23 mouse cellular contexts compared by ENCODE assay signal in genomic region chr4:127591540-127591939, GRCm38 (mm10).
DNase-seq lines count a peak whose midpoint lies in the region; ATAC-seq and TF ChIP-seq lines count a peak whose summit lies in the region.
"Had no signal": no experiment of that assay in that cellular context is flagged by ENCODE, and none has a peak within 500 bp of the region (broad histone marks: within the 10 kb centered on the region; RNA-seq: fewer than 3 reads in every experiment).

No protein-coding gene starts in this region.

- no peak for ATAC-seq in forebrain, embryonic 11.5 days (replicated peaks; ENCODE audit: low FRiP score)
- ATAC-seq in forebrain, postnatal 0 days = no peak
- ATAC-seq in lung, embryonic 14.5 days (ENCODE audit: insufficient read depth) = no peak
- ATAC-seq in erythroid progenitor cell, adult 5-6 weeks (replicated peaks; ENCODE audit: low FRiP score, poor library complexity, severe bottlenecking) = no peak
- ATAC-seq: activated CD4-positive, CD25-positive, alpha-beta regulatory T cell, adult 4 months; forebrain, embryonic 15.5 days had no signal

- H3K27ac ChIP-seq in forebrain, embryonic 11.5 days (ENCODE audit: low read depth, low read length) = no peak overlapping the region
- H3K27ac ChIP-seq in forebrain, postnatal 0 days (ENCODE audit: low read depth, low read length) = no peak overlapping the region
- no peak overlapping the region for H3K27ac ChIP-seq in lung, embryonic 14.5 days (ENCODE audit: low read depth)
- no peak overlapping the region for H3K27ac ChIP-seq in embryonic facial prominence, embryonic 10.5 days (replicated peaks)
- H3K27ac ChIP-seq: forebrain, embryonic 12.5 days; forebrain, embryonic 15.5 days; heart, embryonic 15.5 days; hindbrain, embryonic 12.5 days; hindbrain, embryonic 15.5 days had no signal

- H3K4me3 ChIP-seq in forebrain, embryonic 11.5 days (ENCODE audit: low read depth, low read length) = no peak overlapping the region
- H3K4me3 ChIP-seq in forebrain, postnatal 0 days (ENCODE audit: low read depth, low read length) = no peak overlapping the region
- no peak overlapping the region for H3K4me3 ChIP-seq in lung, embryonic 14.5 days (ENCODE audit: low read depth, low read length)
- no peak overlapping the region for H3K4me3 ChIP-seq in embryonic facial prominence, embryonic 10.5 days
- H3K4me3 ChIP-seq: forebrain, embryonic 12.5 days; forebrain, embryonic 15.5 days; heart, embryonic 12.5 days; heart, embryonic 15.5 days; hindbrain, embryonic 12.5 days; hindbrain, embryonic 15.5 days had no signal

- no peaks in the 10 kb centered on the region for H3K27me3 ChIP-seq in forebrain, embryonic 11.5 days (ENCODE audit: control insufficient read depth, insufficient read depth, low read length)
- H3K27me3 ChIP-seq in forebrain, postnatal 0 days (ENCODE audit: insufficient read depth, low read length) = no peaks in the 10 kb centered on the region
- H3K27me3 ChIP-seq in lung, embryonic 14.5 days (ENCODE audit: insufficient read depth, low read length) = no peaks in the 10 kb centered on the region
- H3K27me3 ChIP-seq in embryonic facial prominence, embryonic 10.5 days (replicated peaks; ENCODE audit: low read depth, poor library complexity, severe bottlenecking) = no peaks in the 10 kb centered on the region
- H3K27me3 ChIP-seq: forebrain, embryonic 12.5 days; forebrain, embryonic 15.5 days; heart, embryonic 12.5 days; heart, embryonic 15.5 days; hindbrain, embryonic 12.5 days; hindbrain, embryonic 15.5 days had no signal

- no peaks in the 10 kb centered on the region for H3K4me1 ChIP-seq in forebrain, embryonic 11.5 days (replicated peaks; ENCODE audit: control insufficient read depth, insufficient read depth, low read length)
- no peaks in the 10 kb centered on the region for H3K4me1 ChIP-seq in forebrain, postnatal 0 days (ENCODE audit: insufficient read depth)
- H3K4me1 ChIP-seq in lung, embryonic 14.5 days (ENCODE audit: insufficient read depth) = no peaks in the 10 kb centered on the region
- peaks cover 3% of the 10 kb centered on the region; the same call in 1 of the 2 replicates for H3K4me1 ChIP-seq in embryonic facial prominence, embryonic 10.5 days
- H3K4me1 ChIP-seq: forebrain, embryonic 12.5 days; forebrain, embryonic 15.5 days; heart, embryonic 15.5 days; hindbrain, embryonic 15.5 days had no signal

- peak; percentile 51 for DNase-seq in forebrain, embryonic 11.5 days (ENCODE audit: low spot score)
- no peak for DNase-seq in forebrain, postnatal 0 days
- peak; percentile 13 for DNase-seq in kidney, postnatal 10 days
- DNase-seq in kidney, adult 11 months = no peak
- DNase-seq in lung, embryonic 14.5 days = peak; percentile 6
- DNase-seq in lung, postnatal 25 days (ENCODE audit: low spot score) = no peak
- DNase-seq in embryonic facial prominence, embryonic 10.5 days (ENCODE audit: low spot score) = peak; percentile 14
- DNase-seq: adrenal gland, postnatal 10 days; adrenal gland, postnatal 36 days; cerebellum, adult 18-20 months; cerebellum, adult 9-10 months; gastrocnemius, postnatal 10 days; gastrocnemius, postnatal 36 days; heart, postnatal 10 days; heart, postnatal 36 days had no signal

- H3K9ac ChIP-seq in forebrain, embryonic 11.5 days (ENCODE audit: low read length) = no peak overlapping the region
- no peak overlapping the region for H3K9ac ChIP-seq in forebrain, postnatal 0 days
- H3K9ac ChIP-seq in lung, embryonic 14.5 days = no peak overlapping the region
- H3K9ac ChIP-seq: forebrain, embryonic 12.5 days; forebrain, embryonic 15.5 days; heart, embryonic 12.5 days; heart, embryonic 15.5 days; hindbrain, embryonic 12.5 days; hindbrain, embryonic 15.5 days had no signal

- H3K4me2 ChIP-seq in forebrain, embryonic 11.5 days (ENCODE audit: low read depth, low read length, severe bottlenecking) = no peak overlapping the region
- H3K4me2 ChIP-seq in forebrain, postnatal 0 days (ENCODE audit: low read depth) = no peak overlapping the region
- H3K4me2 ChIP-seq in lung, embryonic 14.5 days = no peak overlapping the region
- H3K4me2 ChIP-seq: forebrain, embryonic 12.5 days; forebrain, embryonic 15.5 days; heart, embryonic 12.5 days; heart, embryonic 15.5 days; hindbrain, embryonic 12.5 days; hindbrain, embryonic 15.5 days had no signal

- H3K9me3 ChIP-seq in forebrain, embryonic 11.5 days (ENCODE audit: control insufficient read depth, low read length) = no peaks in the 10 kb centered on the region
- no peaks in the 10 kb centered on the region for H3K9me3 ChIP-seq in forebrain, postnatal 0 days (ENCODE audit: low read length)
- no peaks in the 10 kb centered on the region for H3K9me3 ChIP-seq in lung, embryonic 14.5 days (ENCODE audit: low read depth, low read length)
- H3K9me3 ChIP-seq in embryonic facial prominence, embryonic 10.5 days = no peaks in the 10 kb centered on the region
- H3K9me3 ChIP-seq: forebrain, embryonic 12.5 days; forebrain, embryonic 15.5 days; heart, embryonic 12.5 days; heart, embryonic 15.5 days; hindbrain, embryonic 12.5 days; hindbrain, embryonic 15.5 days had no signal

- H3K36me3 ChIP-seq in forebrain, embryonic 11.5 days (ENCODE audit: control insufficient read depth, insufficient read depth, low read length) = no peaks in the 10 kb centered on the region
- no peaks in the 10 kb centered on the region for H3K36me3 ChIP-seq in forebrain, postnatal 0 days (ENCODE audit: insufficient read depth)
- H3K36me3 ChIP-seq in lung, embryonic 14.5 days (ENCODE audit: insufficient read depth) = no peaks in the 10 kb centered on the region
- no peaks in the 10 kb centered on the region for H3K36me3 ChIP-seq in embryonic facial prominence, embryonic 10.5 days (replicated peaks)
- H3K36me3 ChIP-seq: forebrain, embryonic 12.5 days; forebrain, embryonic 15.5 days; heart, embryonic 12.5 days; heart, embryonic 15.5 days; hindbrain, embryonic 12.5 days; hindbrain, embryonic 15.5 days had no signal

- TF ChIP-seq CTCF in forebrain, postnatal 0 days (IDR thresholded peaks at IDR 0.05; ENCODE audit: low read depth) = no peak
- no peak for TF ChIP-seq CTCF in lung, embryonic 14.5 days (IDR thresholded peaks at IDR 0.05; ENCODE audit: low read depth)

- WGBS in forebrain, embryonic 11.5 days = 64% methylated on average over 3 of the region's 3 CpGs
- WGBS in forebrain, postnatal 0 days = 48% methylated on average over 3 of the region's 3 CpGs
- 44% methylated on average over 3 of the region's 3 CpGs for WGBS in lung, embryonic 14.5 days
- WGBS in embryonic facial prominence, embryonic 10.5 days = 51% methylated on average over 3 of the region's 3 CpGs

Comparison
In these comparisons a context has a peak if more than half of its experiments do, and no peak if none do; other contexts are left out.
1. DNase-seq: peak in forebrain, embryonic 11.5 days (single experiment), kidney, postnatal 10 days (single experiment), lung, embryonic 14.5 days (single experiment) and embryonic facial prominence, embryonic 10.5 days (single experiment); none in forebrain, postnatal 0 days (single experiment), kidney, adult 11 months (single experiment) and lung, postnatal 25 days (single experiment).